Mouse (Mus musculus) cerebellum, adult 9-10 months (tissue): ENCODE measurements around the gene Itk.
"Not testable (repeated sequence)": the region's sequence is repeated elsewhere in the genome, so short reads cannot be mapped to it uniquely, and the experiment has no call there.

Source experiments
- DNase-seq: peaks from one replicate; pipeline ENCODE4 v3.0.0; 2022

The Itk gene

DNA sequence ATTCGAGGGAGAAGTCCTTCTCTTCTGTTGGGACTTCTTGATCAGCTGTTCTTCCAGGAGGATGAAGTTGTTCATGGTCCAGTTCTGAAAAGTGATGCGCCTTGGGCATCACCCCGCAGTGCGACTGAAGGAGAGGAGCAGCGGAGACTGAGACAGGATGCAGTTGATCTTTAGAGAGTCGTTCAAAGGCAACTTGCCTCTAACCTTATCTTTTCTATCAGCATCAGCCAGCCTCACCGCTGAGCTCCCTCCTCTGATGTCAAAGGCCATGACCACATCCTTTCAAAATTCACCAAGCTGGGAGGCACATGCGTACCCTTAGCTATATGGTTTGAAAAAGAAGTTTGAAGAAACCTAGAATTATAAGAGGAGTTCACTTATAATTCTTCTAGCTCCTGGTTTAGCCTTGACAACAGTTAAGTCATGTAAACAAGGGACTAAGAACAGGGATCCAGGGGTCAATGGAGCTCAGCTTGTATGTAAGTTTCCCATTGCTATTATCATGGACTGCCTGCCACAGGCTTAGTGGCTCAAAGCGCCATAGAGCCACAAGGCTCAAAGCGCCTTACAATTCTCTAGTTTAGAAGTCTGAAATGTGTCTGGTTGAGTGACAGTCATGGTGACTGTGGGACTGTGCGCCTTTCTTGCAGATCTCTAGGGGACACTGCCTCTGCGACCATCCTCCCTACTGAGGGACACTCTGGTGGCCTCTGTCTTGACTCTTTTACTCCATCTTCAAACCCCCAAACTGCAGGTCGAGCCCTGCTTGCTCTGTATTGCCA, at the start of gene Itk:
Itk (minus strand) TSS at position 180 of the 782 bp plus-strand sequence.
- DNase-seq = no peak

DNA sequence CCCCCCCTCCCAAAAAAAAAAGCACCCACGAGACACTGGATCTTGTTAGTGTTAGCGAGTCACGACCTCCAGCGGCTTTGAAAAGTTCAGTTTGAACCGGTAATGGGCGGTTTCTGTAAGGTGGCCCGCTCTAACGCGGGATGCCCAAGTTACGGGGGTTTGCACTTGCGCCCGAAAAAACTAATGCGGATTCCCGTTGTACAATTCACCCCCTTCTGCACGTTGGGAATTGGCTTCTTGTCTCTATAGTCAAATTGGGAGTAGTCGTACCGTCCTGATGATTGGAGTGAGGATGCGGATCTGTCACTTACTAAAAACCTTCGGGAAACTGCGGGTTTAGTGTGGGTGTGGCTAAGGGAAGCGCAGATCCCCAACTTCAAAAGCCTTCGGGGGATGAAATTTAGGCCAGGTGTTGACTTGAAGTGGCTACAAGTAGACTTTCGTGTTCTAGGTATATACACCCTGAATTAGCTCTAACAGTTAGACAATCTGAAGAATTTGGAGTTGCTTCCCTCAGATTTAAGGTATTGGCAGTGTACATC, 48.2 kb upstream of the Itk start:
- DNase-seq = peak; percentile 30

DNA sequence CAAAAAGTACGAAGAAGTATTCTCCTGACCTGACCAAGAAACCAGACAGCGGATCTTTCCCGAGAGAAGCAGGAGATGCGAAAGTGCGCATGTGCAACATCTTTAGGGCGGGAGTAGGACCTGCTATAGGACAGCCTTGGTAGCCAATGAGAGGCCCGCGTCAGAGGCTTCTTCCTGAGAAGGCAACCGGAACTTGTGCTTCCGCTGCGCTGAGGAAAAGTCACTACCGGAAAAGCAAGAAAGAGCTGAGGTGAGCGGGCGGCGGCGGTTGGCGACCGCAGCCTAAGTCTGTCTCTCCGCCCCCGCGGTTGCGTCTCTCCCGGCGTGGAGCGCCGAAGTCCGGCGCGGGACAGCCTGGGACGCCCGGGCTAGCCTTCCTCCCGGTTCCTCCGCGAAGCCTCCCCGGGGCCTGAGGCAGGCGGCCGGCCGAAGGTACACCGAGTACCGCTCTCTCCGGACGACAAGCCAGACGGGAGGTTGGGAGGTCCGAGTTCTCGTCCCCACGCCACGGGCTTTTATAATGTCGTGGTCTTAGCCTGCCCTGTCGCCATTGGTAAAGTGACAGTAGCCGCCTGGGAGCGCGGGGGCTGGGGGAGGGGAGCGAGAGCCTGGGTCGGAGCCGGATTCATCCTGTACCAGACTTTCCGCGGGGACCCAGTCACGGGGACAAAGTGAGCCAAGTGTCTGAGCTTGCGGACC, 47.6 kb upstream of the Itk start, which contains the start of gene Med7:
Med7 (plus strand) TSS at position 166 of the 699 bp plus-strand sequence.
- DNase-seq = peak; percentile 96

DNA sequence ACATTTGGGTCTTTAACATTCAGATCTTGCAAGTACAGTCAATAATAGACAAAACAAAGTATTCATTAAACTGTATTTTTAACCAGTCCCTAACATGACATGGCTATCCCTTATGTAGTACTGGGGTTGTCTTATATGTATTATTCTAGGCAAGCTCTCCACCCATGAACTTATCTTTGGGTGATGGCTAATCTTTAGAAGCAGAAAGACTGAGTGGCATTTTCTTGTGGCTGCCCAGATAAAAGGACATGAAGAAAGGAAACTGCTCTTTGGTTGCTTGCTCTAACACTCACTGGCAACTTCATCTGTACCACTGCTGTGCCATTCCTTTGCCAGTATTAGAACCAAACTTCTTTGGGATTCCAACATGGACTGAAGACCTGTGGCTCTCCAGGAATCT, 46.0 kb upstream of the Itk start:
- DNase-seq = no peak

DNA sequence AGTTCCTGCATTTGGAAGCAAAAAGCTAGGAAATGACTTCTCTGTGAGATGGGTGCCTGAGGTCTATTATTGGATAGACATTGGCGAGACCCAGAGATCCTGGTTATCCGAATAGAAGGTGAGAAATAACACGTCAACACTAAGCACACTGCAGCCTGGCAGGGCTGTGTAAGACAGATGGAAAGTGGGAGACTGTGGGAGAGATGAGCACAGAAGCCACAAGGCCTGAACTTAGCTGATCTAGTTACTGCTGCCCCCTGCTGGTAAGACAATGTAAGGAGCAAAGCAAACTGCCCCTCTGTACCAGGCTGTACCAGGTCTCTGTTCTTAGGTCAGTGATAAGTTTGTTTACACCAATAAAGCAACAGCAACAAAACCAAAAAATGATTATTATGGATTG, 41.8 kb upstream of the Itk start:
- peak; percentile 87 for DNase-seq

DNA sequence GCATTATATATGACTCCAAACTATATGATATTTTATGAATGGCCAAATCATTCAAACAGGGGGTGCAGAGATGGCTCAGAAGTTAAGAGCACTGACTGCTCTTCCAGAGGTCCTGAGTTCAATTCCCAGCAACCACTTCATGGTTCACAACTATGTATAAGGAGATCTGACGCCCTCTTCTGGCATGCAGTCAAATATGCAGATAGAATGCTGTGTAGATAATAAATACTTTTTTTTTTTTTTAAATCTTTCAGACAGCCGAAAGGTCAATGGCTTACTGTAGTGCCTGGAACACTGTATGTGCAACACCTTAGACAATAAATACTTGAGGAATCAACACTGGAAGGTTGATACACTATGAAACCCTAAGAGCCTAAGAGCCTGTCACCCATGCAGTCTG, 40.8 kb upstream of the Itk start:
- no peak for DNase-seq

DNA sequence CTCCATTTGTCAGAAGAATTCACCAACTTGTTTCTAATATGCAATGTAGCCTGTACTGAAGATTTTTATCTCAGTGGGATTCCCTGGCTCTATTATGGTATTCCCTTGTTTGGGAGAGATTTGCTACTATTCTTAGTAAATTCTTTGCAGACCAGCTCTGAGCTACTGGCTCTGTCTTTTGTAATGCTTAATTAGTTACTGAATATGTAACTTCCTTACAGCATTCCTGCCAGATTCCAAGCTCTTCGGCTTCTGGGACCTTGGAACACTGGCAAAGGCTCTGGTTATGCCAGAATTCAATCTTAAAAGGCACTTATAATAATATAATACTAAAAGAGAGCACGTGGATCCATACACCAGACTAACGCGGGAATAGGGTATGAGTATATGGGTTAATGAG, 38.8 kb upstream of the Itk start:
- DNase-seq = not testable (repeated sequence)

DNA sequence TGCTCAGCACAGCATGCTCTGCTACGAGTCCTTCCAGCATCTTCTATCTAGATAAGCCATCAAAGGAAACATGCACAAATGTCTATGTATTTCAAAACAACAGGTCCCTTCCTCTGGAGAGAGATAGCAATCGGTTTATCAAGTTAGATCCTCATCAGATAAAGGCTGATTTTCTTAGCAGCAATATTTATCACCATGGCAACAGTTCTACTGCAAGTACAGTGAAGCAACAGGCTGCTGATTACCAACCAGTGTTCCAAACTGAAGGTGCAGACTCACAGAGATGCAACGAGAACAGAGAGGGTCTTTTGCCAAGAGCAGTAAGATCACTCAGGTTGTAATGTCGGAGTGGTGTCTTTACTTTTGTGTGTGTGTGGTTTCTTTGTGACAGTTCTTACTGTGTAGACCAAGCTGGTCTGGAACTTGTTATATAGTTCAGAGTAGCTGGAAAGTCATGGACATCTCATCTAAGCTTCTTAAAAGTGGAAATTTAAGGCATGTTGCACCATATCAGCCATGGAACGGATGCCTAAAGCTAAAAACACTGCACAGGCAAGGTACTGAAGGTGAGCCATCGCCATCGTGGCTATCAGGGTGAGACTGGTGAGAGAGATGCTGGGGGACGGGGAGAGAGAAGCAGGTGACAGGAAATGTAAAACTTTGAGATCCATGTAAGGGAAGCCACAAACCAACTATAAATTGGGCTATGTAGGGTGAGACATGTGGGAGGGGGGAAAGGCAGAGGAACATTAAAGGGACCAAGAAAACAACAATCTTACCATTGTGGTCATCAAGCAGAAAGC, 32.0 kb upstream of the Itk start:
- DNase-seq = no peak

DNA sequence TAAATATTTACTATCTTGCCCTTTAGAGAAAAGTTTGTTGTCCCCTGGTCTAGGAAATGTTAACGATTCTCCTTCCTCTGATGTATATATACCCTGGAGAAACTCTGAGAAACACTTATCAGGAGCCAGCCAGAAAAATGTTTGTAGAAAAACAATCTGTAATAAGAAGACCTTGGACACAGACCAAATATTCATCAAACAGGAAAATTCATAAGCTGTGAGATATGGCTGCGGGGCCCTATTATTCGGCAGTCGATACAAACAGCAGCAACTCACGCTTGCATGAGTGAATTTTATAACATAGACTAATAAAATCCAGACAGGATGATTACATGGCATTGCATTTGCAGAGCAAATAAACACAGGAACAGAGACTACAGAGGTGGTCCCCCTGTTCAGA, 29.5 kb upstream of the Itk start:
- DNase-seq = no peak

DNA sequence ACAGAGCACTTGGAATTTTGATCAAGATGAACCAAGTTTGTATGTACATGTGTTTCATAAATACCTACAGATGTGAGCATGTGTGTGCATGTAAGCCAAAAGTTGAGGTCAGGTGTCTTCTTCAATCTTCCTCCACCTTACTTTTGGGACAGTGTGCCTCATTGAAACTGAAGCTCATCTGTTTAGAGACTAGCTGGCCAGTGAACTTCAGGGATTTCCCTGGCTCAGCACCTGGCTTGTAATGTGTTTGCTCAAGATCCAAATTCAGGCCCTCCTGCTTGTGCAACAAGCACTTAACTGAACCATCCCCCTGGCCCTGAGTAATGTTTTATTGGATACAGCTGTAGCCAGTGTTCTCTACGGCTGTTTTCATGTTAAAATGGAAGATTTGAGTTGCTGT, 29.1 kb upstream of the Itk start:
- no peak for DNase-seq

DNA sequence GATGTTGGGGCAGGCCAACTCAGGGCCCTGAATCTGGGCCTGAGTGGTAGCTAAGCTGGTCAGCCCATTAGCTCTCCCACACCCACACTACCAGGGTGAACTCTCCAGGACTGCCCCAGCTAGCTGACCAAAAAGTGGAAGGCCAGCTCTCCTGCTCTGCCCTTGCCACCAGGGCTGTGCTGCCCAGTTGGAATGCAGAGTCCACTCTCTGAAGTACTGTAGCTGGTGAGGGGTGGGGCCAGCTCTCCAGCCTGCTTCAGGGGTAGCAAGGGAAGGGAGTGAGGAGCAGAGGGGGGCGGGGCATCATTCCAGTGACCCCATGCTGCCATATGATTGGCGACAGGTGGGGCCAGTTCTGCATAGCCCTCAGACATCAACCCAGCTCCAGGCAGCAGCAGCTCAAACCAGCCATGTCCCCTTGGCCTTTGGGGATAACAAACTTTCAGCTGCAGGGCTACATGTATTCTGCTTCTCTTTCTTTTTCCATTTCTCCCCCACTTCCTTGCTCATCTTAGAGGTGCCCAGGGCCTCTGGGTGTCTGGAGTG, 20.8 kb upstream of the Itk start:
- DNase-seq = no peak

DNA sequence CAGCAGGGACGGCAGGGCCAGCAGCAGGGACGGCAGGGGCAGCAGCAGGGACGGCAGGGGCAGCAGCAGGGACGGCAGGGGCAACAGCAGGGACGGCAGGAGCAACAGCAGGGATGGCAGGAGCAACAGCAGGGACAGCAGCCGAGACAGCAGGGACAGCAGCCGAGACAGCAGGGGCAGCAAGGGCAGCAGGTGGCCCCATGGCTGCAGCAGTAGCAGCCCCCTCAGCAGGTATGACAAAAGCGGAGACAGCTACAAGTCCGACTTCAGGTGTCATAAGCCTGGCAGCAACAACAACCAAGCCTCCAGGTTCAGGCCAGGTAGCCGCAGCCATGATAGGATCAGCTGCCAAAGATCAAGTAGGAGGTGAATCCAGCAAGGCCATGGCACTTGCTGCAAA, 17.4 kb upstream of the Itk start:
- DNase-seq = peak; percentile 40

DNA sequence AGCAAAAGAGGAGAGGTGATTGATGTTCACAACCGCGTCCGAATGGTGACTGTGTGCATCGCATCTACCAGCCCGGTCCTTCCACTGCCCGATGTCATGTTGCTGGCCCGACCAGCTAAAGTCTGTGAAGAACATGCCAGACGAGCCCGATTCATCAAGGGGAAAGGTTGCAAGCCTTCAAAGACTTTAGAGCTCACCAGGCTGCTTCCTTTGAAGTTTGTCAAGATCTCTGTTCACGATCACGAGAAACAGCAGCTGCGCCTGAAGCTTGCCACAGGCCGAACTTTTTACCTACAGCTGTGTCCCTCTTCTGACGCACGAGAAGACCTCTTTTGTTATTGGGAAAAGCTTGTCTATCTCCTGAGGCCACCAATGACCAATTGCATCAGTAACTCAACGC, 15.7 kb upstream of the Itk start:
- DNase-seq = no peak

DNA sequence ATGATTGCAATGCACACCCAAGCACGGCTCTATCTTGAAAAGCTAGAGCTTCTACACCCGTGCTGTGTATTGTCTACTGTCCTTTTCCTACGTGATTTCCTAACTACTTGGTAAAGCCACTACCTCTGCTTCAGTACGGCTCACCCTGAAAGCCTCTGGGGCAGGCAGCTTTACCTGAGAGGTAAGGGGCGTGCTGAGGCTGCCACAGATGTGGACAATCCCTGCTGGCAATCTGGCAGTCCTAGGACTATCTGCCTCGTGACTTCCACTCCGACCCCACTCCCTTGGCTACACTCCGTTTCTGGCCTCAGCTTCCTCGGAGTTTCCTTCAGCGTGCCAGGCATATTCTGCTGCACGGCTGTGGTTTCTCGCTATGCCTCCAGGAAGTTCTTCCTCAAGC, 12.2 kb upstream of the Itk start:
- no peak for DNase-seq

DNA sequence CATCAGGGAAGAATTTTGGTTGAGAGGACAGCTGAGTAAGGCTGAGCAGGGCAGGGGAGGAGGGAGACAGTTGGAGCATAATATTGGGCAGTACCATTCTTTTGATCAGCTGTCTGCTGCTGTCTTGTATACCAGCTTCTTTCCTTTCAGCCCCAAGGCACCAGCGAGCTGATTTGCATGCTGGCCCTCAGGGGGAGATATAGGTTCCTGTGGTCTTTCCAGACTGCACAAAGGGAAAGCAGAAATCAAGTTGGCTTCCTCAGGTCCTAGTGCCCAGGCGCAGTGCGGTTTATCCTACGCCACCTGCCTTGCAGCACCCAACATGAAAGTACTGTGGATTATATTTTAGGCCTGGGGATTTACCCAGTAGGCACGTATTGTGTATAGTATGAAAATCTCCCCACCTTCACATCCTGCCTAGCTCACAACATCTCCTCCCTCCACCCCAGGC, 9.6 kb upstream of the Itk start:
- no peak for DNase-seq

DNA sequence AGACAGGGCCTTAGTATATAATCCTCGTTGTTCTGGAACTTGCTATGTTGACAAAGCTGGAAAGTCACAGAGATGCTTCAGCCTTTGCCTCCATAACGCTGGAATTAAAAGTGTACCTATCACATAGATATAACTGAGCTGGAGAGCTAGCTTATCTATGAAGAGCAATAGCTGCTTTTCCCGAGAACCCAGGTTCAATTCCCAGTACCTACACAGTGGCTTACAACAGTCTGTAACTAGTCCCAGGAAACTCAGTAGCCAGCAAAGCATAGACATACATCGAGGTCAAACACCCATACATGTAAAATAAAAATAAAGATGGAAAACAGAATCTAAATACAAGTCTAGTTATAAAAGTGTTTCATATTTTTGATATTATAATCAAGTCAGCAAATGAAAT, 9.2 kb upstream of the Itk start:
- DNase-seq = no peak

DNA sequence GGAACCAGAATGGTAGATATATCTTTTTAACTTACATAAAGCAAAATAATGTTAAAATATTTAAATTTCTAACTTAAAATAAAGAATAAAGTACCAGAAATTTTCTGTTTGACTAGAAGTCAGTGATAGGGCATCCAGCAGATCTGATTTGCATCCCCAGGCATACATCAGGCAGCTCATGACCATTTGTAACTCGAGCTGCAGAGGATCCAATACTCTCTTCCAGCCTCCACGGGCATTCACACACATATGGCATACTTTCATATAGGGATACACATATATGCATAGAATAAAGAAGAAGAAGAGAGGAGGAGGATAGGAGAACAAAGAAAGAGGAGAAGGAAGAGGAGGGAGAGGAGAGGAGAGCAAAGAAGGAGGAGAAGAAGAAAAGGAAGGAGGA, 8.6 kb upstream of the Itk start:
- DNase-seq = no peak

DNA sequence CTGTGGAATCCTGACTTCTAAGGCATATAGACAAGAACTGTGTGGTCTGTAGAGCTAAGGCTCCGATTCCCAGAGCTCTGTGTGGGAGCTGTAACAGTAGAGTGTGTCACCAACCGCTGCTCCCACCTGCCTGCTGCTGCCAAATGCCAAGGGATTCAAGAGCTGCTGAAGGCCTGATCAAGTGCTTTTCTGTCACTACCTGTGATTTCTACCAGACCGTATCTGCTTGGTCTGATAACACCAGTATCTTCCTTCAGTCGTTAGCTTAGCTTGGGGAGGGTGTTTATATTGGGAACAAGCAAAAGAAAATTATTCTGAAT, 7.5 kb upstream of the Itk start:
- DNase-seq = no peak

DNA sequence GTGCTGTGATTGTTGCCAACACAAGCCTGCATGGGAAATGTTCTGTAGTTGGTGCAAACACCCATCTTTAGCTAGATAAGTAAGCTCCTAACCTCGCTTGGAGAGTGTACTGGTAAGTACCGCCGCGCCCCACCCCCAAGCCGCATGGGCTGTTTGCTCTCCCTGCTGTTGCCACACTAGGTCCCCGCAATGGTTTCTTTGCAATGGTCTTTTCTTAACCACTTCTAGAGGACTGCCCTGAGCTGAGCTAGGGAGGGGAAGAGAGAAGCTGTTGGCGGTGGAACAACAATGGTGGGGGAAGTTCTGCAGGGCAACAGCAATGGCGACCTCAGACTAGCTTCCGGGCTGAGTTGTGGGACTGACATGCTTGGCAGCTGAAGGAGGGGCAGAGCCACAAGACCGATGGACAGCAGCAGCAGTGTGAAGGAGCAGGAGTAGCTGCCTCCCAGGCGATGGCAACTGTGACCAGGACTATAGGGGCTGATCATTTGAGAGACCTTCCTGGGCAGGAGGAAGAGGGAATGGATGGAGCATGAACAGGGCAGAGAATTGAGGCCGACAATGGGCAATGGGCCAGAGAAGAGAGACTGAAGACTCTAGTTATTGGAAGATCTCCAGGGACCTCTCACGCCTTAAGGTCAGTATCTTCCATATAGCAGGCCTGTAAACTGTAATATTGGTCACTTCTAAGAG, 7.0 kb upstream of the Itk start, which contains the start of gene Fam71b:
Fam71b (plus strand) TSS at position 393 of the 693 bp plus-strand sequence.
- no peak for DNase-seq

DNA sequence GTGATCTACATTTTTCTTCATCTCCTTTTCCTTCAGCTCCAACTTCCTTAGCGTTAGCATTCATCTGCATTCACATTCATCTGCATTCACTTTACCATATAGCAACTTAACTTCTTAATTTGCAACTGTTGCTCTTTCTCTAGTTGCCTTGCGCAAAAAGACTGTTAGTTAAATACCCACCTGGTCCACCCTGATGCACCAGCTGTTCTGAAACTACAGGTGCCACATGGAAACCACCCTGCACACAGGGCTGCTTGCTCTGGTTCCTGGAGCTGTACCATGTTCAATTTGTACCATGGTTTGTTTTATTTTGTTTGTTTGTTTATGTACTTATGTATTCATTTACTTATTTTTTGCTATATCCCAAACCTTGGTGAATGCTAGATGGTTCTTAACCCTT, 6.4 kb upstream of the Itk start:
- no peak for DNase-seq

DNA sequence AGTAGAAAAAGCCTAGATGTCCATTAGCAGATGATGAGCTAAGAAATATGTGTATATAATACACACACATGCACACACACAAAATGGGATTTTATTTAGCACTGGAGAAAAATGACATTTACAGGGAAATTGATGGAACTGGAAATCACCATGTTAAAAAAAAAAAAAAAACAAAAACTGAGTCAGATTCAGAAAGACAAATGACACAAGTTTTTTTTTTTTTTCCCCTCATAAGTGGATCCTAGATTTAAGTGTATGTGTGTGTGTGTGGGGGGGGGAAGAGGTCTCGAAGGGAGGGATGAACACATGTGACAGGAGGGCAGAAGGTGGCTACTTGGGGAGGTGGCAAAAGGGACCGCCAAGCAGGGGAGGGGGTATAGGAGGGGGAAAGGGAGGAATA, 5.8 kb upstream of the Itk start:
- no peak for DNase-seq

DNA sequence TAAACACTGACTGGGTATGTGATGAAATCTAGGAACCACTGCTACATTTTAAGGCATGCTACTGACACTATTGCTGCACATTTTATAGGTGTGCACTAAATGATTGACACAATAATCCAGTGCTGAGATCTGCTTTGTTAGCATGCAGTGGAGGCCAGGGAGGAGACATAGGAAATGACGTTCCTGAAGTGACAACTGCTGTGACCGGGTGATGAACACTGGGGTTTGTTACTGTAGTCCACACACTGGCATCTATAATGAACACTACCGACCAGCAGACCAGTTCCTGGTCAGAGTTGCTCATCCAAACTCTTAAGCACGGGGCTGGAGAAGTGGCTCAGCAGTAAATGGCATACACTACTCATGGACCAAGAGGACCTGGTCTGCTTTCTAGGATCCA, 4.1 kb upstream of the Itk start:
- DNase-seq = no peak

DNA sequence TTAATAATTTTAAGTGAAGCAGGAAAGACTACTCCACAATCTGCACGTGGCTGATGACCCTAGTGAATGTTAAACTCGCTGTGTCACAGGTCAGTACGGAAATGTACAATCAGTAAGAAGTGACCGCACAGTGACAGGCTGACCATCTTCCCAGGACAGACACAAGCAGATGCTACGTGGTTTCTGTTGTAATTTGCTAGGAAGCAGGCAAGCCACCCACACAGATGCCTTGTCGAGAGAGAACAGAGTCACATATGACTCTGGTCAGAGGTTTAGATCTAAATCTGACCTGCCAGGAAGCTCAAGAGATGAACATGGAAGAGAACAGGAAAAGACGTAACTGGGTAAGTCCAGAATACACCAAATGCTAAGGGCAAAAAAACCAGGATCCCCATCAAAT, 3.6 kb upstream of the Itk start:
- no peak for DNase-seq
